Mouse (Mus musculus) T-cell, adult 2 months (primary cell): Measurements from ENCODE around the gene Hipk2.

ENCODE experiments used
- DNase-seq: peaks from one replicate; pipeline ENCODE4 v3.0.0; 2022; ENCODE audit warnings: low spot score

Hipk2 gene

GRCm38 (mm10) chr6:38902820-38903439, 27.0 kb upstream of the Hipk2 start:
- no peak for DNase-seq

- no peak for DNase-seq
These were observed 25.7 kb upstream of the Hipk2 start for GRCm38 (mm10) chr6:38901636-38902035.

DNA sequence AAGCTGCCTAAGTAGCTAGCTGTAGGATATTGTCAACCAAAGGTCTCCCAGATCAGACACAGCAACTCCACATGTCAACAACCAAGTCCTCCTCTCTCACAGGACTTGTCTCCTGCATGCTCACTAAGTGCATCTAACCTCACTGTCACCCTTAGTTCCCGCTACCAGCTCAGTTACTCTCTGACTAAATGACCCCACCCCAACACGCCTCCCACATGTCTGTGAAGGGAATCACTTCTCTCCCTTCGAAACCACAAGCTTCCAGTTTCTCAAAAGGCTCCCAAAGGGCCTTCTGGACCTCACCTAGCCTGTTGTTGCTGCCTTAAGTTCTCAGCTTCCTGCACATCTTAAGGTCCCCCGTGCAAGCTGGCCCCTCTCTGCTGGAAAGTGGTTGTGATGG, 25.2 kb upstream of the Hipk2 start:
- DNase-seq, result no peak

- DNase-seq, result no peak
These were observed 24.6 kb upstream of the Hipk2 start for GRCm38 (mm10) chr6:38900479-38901126.

DNA sequence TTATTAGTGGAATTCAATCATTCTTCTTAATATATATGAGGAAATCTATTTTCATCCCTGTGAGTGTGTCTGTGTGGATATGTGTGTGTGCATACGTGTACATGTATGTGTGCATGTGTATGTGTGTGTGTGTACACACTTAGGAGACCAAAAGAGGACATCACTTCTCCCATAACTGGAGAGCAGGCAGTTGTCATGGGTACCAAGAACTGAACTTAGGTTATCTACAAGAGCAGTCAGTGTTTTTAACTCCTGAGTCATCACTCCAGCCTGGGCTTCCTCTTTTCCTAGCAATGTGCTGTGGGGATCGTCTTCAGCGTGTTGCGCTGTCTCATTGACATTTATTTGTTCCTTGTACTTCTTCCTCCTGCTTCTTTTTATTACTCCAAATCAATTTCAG, 24.1 kb upstream of the Hipk2 start:
- DNase-seq, result no peak

- no peak for DNase-seq
These were observed 17.6 kb upstream of the Hipk2 start for GRCm38 (mm10) chr6:38893615-38894014.

DNA sequence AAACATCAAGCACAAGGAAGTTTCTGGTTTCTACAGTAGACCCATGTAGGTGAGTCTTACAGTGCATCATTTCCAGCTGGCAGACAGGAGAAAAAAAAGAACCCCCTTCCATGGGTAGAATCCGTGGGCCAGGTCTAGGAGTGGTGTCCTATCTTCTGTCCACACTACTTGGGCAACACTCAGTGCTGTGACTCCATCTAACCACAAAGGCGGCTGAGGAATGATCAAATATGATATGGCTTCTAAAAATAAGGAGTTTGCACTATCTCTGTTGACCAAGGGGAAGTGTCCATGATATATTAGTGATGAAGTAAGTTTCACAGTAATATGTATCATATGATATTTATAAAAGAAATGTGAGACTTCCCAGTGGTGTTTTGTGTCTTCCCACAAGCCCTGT, 16.1 kb upstream of the Hipk2 start:
- no peak for DNase-seq

- DNase-seq, result no peak
These were observed 13.2 kb upstream of the Hipk2 start for GRCm38 (mm10) chr6:38889156-38889555.

DNA sequence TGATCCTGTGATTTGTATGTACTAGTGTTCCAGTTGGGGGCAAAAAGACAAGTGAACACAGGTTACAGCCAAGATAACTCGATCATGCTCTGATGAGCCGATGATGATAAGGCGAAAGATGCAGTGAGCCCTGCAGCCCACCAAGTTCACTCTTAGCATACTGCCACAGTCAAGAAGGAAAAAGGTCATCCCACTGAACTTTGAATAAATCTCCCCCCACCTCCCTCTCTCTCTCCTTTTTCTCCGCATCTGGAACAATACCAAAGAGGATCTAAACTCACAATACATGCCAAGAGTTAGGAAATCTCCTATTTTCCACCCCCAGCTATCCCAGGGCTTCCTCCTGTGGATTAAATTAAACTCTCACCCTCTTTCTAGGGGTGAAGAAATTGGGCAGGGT, 11.5 kb upstream of the Hipk2 start:
- no peak for DNase-seq

- DNase-seq, result no peak
These were observed 9.2 kb upstream of the Hipk2 start for GRCm38 (mm10) chr6:38885132-38885531.

- no peak for DNase-seq
These were observed 8.5 kb upstream of the Hipk2 start for GRCm38 (mm10) chr6:38884482-38884881.

- DNase-seq, result no peak
These were observed 6.8 kb upstream of the Hipk2 start for GRCm38 (mm10) chr6:38882728-38883171.

- DNase-seq, result no peak
These were observed 6.0 kb upstream of the Hipk2 start for GRCm38 (mm10) chr6:38881975-38882374.

GRCm38 (mm10) chr6:38881468-38881867, 5.5 kb upstream of the Hipk2 start:
- DNase-seq, result no peak

- no peak for DNase-seq
These were observed 1.7 kb upstream of the Hipk2 start for GRCm38 (mm10) chr6:38877674-38878073.

GRCm38 (mm10) chr6:38875258-38876070, 501 bp downstream of the Hipk2 start, which contains the start of gene Tbxas1:
Tbxas1 (plus strand) TSS chr6:38875404.
- peak; percentile 41 for DNase-seq

- peak; percentile 28 for DNase-seq
These were observed 1.3 kb downstream of the Hipk2 start for GRCm38 (mm10) chr6:38874565-38875257.

GRCm38 (mm10) chr6:38874035-38874434, 1.9 kb downstream of the Hipk2 start:
- DNase-seq, result peak; percentile 42

DNA sequence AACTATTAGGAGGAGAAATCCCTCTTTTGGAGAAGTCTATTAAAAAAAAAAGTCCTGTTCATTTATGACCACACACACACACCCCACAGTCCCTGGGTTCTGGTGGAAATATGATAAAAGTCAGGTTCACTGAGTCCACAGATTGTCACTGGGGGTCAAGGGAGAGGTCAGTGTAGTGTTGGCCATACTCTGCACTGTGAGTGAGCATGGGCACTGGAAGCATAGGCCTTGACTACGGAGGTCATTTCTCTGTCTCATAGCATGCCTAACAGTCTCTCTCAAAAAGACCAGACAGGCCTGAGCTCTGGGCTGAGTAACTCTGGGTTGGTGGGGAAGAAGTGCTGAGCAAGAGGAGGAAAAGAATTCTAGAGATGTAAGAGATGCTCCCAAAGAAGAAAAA, 2.6 kb downstream of the Hipk2 start:
- no peak for DNase-seq

DNA sequence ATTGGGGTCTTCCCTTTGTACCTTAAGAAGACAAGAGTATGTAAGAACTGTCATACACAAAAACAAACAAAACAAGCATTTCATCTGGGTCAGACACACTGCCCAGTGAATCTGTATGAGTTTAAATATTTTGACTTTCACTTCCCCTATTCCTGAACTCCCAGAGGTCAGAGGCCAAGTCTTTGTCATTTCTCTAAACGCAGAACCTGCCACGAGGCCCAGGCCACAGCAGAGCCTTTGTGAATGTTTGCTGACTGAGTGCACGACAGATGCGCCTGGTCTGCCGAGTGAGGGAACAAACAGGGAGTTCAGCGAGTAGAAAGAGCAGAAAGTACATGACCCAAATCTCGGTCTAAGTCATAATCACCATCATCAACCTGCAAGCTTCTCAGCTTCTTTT, 4.9 kb downstream of the Hipk2 start:
- no peak for DNase-seq

GRCm38 (mm10) chr6:38870070-38870469, 5.9 kb downstream of the Hipk2 start:
- no peak for DNase-seq

DNA sequence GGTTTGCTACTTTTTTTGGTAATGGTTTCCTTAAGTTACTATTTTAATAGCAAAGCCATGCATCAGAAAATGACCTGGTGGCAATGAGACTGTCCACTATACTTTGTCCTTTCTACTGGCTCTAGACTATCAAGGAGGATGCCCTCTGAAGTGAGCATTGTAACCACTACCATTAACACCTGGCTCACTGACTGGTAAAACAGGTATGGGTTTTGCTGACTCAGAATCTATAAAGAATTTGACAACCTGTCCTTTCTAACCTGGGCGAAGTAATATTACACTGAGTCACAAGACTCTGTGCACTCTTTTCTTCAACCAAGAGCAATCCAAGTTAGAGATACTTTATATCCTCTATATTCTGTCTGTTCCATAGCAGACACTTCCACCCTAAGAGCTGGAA, 7.0 kb downstream of the Hipk2 start:
- DNase-seq, result no peak
